Mouse (Mus musculus) c-Kit-positive CD71-positive TER-119-negative erythroid progenitor cells, embryonic 14.5 days (primary cell): ENCODE measurements around the gene Sf3b3.

Experiments
- DNase-seq: peaks from one replicate; pipeline ENCODE4 v3.0.0-alpha.2; 2013; ENCODE audit warnings: low read depth

Sf3b3 gene

DNA sequence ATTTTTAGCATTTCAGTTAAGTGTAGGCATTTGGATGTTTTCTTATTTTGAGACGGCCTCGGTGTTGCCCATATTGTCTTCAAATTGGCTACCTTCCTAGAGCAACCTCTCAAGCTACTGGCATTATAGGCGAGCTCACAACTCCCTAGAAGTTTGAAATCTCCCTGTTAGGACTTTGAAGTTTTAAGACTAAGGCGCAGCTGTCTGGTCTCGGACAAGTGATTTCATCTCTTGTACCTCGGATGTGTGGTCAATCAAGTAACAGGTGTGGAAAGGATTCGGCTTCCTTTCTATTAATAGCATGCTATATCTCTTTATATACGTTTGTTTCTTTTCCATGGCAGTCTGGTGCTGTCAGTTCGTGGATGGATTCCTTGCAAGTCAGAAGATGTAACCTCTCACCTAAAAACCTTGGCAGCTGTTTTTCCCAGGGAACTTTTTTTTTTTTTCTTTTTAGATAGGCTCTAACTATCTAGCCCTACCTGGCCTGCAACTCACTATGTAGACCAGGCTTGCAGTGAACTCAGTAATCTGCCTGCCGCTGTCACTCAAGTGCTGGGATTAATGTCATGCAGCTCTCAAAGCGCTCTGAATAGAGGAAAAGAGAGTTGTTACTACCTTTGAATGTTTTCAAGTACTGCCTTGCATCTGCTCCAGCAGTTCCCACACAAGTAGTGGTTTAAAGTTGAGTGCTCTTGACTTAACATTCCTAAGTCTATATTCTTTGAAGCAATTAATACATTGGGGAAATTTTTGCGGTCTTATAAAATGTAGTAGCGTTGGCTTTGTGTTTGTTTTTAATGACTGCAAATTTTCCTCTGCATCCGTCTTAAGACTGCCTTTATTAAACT lies 1.3 kb upstream of the Sf3b3 start:
- DNase-seq: no peak

DNA sequence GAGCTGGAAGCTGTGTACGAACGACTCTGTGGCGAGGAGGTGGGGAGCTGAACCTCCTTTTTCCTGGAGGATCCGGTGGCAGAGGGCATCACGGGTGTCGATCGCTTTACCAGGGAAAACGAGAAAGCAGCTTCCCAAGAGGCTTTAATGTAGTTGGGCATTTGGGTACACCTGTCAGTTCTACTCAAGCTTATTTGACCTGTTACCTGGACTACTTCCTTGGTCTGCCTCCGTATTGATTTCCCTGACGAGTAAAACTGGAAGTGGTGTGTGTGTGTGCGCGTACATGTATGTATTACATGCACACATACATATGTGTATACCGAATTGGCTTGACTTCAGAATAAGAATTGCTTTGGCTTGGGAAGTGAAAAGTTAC lies 573 bp upstream of the Sf3b3 start:
- peak; percentile 30 for DNase-seq

DNA sequence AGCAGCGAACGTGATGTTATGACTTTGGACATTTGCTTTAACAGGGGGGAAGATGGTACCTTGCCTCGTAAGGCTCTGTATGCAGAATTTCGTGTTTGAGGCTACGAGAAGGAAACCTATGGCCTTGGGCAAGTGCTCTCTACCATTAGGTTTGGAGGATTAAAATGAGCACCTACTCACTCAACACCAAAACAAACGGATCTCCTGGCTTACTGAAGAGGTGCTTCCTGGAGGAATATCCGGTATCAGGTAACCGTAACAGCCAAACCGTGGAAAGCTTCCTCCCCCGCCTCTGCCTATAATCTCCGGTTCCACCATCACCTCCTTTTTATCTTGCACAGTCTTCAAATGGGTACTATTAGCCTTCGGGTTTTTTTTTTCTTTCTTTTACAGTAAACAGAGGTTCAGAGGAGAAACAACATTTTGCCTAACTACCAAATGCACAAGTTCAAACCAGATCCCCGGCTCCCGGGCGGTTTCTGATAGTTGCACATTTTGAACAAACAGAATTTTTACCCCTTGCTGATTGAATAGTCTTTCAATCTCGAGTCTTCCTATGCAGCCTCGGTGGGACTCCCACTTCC lies 674 bp downstream of the Sf3b3 start:
- DNase-seq: peak; percentile 27

DNA sequence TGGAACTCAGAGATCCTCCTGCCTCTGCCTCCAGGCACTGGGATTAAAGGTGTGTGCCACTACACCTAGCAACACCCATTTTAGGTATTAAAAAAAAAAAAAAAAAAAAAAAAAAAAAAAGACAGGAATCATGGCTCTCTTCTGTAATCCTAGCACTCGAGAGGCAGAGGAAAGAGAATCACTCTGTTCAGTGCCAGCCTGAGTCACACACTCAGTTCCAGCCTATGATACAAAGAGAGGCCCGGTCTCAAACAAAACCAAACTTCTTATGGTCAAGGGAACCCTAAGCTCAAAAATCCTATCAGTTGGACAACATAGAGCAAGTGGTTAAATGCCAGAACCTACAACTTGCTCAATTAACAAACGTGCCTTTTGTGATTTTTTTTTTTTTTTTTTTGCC lies 1.6 kb downstream of the Sf3b3 start:
- no peak for DNase-seq

- no peak for DNase-seq
Observed at GRCm38 (mm10) chr8:110843207-110843606, 3.4 kb downstream of the Sf3b3 start.

- no peak for DNase-seq
Observed at GRCm38 (mm10) chr8:110842012-110842574, 4.5 kb downstream of the Sf3b3 start.

DNA sequence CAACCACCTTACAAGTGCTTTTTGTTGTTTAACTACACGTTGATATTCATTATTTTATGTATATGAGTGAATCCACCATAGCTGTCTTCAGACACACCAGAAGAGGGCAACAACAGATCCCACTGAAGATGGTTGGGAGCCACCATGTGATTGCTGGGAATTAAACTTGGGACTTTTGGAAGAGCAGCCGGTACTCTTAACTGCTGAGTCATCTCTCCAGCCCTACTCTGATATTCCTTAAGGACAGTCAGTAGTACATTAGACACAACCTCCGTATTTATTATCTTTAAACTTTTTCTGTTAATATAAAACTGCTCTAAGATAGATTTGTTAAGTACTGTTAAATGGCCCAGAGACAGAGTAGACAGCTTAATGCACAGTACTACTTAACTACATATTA lies 14.6 kb downstream of the Sf3b3 start:
- DNase-seq: no peak

GRCm38 (mm10) chr8:110828511-110828910 lies 18.1 kb downstream of the Sf3b3 start:
- DNase-seq: no peak

- no peak for DNase-seq
Observed at GRCm38 (mm10) chr8:110824861-110825260, 21.7 kb downstream of the Sf3b3 start.

DNA sequence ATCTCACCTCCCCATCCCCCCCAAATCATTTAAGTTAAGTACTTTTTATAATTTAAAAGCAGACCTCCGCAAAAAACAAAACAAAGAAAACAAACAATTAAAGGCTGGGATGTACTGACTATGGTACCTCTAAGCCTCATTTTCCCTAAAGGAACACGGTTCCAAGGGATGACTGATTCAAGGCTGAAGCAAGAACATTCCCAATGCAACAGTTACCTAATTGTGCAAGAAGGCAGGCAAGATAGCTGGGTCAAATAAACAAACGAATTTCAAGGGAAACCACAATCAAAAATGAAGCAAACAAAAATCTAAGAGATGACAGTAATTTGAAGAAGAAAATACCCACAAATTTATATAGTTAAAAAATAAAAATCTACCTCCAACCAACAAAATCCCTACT lies 24.6 kb downstream of the Sf3b3 start:
- no peak for DNase-seq

DNA sequence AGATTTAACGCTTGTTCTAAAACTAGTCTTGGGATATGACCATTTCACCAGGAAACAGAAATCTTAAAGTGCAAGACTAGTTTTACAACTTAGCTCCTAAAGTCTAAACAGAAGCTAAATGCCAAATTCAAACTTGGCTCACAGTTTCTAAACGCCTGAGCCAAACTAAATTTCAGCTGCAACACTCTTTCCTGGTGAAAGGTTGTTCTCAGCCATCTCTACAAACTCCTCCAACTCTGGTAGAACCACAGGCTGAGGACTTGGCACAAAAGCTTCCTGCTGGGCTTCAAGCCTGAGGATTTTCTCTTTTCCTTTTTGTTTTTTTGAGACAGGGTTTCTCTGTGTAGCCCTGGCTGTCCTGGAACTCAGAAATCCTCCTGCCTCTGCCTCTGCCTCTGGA lies 26.3 kb downstream of the Sf3b3 start:
- no peak for DNase-seq

GRCm38 (mm10) chr8:110818593-110818992 lies 28.0 kb downstream of the Sf3b3 start:
- no peak for DNase-seq

- no peak for DNase-seq
Observed at GRCm38 (mm10) chr8:110816990-110817389, 29.6 kb downstream of the Sf3b3 start.

DNA sequence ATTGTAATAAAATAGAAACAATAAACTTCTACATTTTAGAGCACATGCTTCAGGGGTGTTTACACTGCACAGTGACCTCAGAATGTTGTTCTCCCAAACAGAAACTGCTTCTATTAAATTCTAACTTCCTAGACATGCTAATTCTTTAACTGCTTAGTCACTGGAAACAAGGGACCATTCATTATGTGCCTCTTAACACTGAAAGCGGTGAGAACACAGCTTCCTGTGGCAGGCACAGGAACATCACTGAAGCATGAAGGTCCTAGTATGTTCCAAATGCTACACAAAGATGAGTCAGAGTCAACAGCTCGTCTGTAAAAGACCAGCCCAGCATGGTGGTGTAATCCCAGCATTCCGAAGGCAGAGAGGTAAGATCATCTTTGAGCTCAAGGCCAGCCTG lies 31.3 kb downstream of the Sf3b3 start:
- no peak for DNase-seq

DNA sequence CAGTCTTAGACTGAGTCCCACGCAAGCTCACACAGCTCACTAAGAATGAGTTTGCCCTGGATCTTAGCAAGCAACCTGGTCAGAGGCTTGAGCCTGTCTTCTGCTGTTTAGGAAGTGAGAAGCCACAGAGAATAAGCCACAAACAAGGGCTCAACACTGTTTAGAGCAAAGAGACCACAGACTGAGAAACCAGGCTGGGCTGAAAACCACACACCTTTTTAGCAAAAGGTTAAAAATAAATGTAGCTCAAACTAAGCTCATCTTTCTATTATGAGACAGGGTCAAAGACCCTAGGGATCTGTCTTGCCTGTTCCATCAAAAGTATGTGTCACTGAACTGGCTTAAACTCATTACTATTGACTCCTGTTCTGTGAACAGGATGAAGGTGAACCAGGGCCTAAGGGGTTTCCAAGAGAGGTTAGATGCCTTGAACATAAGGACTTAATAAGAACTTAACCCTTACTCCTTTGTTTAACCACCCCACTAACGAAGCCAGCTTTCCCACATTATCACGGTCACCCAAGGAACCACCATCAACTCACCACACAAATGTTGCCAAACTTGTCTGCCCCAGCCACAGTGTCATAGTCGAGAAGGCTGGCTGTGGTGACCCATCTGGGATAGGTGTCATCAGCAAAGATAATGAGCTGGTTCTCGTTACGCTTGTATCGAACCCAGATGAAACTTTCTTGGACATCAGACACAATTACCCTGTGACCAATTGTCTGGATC lies 33.3 kb downstream of the Sf3b3 start:
- no peak for DNase-seq

DNA sequence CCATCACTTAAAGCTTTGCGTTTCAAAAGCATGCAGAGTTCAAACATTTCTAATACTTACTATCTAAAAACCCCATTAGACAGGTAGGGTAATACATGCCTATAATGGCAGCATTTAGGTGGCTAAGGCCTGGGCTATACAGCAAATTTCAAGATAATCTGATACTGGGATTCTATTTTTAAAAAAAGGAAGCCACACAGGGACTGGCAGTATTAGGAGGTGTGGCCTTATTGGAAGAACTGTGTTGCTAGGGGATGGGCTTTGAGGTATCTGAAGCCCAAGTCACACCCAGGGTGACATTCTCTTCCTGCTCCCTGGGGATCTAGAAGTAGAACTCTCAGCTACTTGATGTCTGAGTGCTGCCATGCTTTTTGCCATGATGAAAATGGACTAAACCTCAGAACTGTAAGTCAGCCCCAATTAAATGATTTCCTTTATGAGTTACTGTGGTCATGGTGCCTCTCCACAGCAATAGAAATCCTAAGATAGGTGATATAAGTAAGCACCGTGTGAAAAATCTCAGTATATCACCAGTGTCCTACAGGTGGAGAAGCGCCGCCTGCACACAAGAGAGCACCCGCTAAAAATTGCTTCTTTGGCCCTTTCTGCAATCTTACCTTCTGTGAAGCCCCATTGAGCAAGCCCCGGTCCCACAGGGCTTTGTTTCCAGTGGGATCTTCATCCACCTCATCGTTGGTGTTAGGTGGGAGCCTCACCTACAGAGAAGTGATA lies 34.1 kb downstream of the Sf3b3 start:
- no peak for DNase-seq

- DNase-seq: no peak
Observed at GRCm38 (mm10) chr8:110811793-110812192, 34.8 kb downstream of the Sf3b3 start.

DNA sequence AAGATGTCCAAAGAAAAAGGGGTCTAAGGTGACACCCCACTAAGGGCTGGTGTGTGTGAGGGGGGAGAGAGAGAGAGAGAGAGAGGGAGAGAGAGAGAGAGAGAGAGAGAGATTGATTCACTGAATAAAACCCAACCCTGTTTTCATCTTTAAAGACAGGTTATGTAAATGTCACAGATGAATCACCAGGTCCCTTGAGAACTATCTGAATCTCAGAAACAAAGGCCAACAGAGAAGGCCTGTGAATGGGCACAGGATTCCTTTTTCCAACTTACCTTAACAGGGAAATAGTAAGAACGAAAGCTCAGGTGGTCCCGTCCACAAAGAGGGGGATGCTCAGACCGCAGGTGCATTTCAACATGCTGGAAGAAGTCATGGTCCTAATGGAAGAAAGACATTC lies 35.5 kb downstream of the Sf3b3 start:
- DNase-seq: no peak

DNA sequence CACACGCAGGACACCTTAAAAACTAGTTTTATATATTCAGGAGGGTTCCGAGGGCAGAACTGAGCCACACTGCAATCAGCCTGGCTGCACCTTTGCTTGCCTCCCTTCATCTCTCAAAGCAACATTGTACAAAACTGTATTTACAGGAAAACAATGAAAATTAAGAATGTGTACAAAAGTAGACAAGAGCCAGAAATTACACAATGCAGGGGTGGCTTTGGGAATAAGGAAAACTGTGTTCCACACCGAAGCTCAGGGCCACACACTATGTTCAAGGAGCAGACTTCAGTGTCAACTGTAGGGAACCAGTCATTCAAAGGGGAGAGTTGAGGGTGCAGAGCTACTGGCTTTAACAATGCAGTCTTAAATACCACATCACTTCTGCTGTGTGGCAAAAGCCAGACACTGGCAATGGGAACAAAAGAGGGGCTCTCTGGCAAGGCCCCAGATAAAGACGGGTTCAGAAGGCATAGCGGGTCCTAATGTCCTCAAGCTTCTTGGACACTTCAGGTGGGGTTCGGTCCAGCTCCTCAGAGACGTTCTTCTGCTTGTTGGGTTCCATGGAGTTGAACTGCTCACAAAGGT lies 36.0 kb downstream of the Sf3b3 start:
- DNase-seq: no peak

DNA sequence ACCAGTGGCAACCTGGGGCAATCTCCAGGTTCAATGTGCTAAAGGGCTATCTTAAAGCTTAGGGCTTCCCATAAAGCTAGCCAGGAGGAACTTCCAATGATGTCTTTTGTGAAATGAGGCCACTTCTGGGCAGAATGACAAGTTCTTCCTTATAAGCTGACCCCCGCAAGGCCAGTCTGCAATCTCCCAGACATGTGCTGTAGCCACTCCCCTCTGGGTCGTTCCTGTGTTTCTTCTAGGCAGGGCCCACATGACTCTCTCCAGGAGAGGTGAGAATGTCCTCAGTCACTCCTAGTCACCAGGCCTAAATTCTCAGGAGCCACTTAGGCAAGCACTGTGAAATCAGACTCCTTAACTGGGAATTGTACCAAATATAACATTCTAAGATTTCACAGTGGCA lies 36.8 kb downstream of the Sf3b3 start:
- DNase-seq: no peak
